Mouse (Mus musculus) heart, adult 8-10 months (tissue): ENCODE results near the gene Arih1. TPM values are rescaled to one million over a fixed set of nuclear protein-coding genes. Genes with fewer than 3 reads are reported as not detected.
"Not testable (repeated sequence)": the region's sequence is repeated elsewhere in the genome, so short reads cannot be mapped to it uniquely, and the experiment has no call there.

Experiments
- DNase-seq: peaks from one replicate; pipeline ENCODE4 v3.0.0; 2022; ENCODE audit warnings: low spot score
- total RNA-seq, 4 experiments: library from RNA; stranded (reverse); gene quantifications; 2 replicates each; pipeline ENCODE4 v1.2.4; 2022

Gene Arih1
- total RNA-seq, 4 experiments from 2014 or later: 69.9 to 81.0 (median 78.4) TPM

DNA sequence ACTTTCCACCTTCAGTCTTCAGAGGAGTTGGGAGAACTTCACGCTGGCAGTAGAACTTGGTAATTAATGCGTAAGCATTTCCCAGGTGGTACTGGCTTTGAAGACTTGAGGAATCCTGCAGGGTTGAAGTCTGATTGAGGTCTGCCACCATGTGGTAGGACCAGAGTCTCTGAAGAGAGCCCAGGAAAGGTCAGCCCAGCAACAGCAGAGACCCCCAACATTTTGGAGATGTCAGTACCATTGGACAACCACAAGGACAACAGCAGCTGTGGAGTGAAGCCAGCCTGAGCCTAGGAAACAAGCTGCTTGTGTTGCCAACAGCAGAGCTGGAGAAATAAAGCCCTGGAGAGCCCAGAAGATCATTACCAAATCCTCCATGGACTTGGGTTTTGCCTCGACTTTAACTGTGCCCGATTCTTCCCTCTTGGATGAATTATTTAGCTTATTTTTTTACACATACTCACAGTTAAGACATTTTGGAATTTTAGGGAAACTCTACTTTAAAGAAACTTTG is 27.4 kb downstream of the Arih1 start:
- DNase-seq: peak; percentile 9

GRCm38 (mm10) chr9:59458416-59458815 is 28.0 kb downstream of the Arih1 start:
- DNase-seq: no peak

GRCm38 (mm10) chr9:59457671-59458070 is 28.7 kb downstream of the Arih1 start:
- no peak for DNase-seq

GRCm38 (mm10) chr9:59455404-59456068 is 30.9 kb downstream of the Arih1 start:
- no peak for DNase-seq

DNA sequence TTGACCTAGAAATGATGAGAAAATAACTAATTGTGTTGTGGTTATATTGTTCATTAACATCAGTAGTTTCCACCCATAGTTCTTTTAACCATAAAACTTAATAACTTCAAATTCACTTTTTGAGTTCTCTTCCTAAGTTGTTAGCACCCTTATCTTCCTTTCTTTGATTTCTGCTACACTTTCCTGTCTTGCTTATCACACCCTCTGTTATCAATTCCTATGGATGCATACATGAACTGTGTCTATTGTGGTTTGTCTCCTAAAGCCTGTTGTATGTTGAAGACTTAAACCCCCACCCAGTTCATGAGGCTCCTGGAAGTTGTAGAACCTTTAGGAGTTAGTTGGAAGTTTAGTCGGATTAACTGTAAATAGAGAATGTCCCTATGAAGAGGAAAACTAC is 52.7 kb downstream of the Arih1 start:
- no peak for DNase-seq

- no peak for DNase-seq
Measured at GRCm38 (mm10) chr9:59431626-59432025, 54.8 kb downstream of the Arih1 start.

DNA sequence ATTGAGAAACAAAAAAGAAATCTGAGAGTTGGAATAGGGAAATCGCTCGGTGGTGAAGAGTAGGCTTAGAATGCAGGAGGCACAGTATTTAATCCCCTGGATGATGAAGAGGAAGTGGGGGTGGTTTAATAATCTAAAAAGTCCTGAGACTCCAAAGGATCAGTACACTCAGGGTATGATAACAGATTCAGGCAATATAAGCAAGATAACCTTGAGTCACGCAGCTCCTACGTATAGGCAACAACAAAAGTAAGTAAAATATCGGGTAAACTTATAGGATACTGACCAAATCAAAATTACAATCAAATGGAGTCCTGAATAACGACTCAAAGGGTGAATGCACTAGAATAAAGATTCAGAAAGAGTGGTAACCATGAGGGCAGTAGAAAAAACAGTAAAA is 65.9 kb downstream of the Arih1 start:
- DNase-seq: no peak

GRCm38 (mm10) chr9:59407271-59407670 is 79.1 kb downstream of the Arih1 start:
- DNase-seq: no peak

GRCm38 (mm10) chr9:59389086-59389485 is 97.3 kb downstream of the Arih1 start:
- peak; percentile 26 for DNase-seq

DNA sequence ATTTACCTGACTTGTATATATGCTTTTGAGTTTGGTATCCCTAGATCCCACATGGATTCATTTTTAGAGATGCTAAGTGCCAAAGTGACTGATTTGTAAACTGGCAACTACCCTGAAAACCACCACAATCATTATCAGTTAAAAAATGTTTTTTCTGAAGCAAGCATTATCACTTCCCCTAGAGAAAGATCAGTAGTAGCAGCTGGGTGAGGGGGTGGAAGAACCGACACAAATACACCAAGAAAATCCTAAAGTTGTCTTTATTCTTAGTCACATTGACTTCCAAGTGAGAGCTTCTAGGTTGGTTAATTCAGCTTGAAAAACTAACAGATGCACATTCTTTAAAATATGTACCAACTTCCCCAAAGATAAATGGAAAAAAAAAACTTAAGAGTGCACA is 98.1 kb downstream of the Arih1 start:
- DNase-seq: no peak

- no peak for DNase-seq
Measured at GRCm38 (mm10) chr9:59387461-59387860, 99.0 kb downstream of the Arih1 start.

- DNase-seq: no peak
Measured at GRCm38 (mm10) chr9:59375626-59376025, 110.8 kb downstream of the Arih1 start.

- DNase-seq: no peak
Measured at GRCm38 (mm10) chr9:59369646-59370045, 116.8 kb downstream of the Arih1 start.

DNA sequence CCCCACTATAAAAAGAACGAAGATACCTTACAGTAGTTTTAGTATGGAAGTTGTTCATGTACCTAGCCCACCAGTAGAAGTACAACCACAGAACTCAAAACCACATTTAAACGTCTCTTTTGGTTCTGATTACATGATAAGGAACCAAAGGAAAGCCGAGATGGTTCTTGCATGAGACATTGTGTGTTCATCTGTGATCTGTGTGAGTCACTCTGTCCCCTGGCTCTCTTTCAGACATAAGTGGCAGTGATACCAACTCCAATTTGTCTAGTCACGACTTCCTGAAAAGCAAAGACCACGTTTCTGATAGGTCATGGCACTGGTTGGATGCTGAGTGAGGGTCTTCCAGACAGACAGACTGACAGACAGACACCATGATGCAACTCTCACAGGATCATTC is 117.2 kb downstream of the Arih1 start:
- no peak for DNase-seq

DNA sequence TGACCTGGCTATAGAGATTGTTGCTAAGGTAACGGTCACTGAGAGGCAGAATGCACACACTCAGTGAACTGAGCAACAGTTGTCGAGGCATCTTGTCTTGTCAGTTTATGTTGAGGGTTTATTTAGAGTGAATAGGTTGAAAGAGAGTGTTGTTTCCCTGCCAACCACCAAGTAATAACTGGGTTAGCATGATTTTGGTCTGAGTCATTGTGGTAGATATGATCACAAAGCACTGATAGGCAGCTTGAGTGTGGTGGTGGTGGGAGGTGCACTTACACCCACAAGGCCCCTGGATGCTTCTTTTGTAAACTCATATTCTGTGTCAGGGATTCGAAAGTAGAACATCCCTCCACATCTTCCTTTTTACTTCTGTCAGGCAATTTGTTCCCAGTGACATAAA is 125.9 kb downstream of the Arih1 start:
- DNase-seq: not testable (repeated sequence)

DNA sequence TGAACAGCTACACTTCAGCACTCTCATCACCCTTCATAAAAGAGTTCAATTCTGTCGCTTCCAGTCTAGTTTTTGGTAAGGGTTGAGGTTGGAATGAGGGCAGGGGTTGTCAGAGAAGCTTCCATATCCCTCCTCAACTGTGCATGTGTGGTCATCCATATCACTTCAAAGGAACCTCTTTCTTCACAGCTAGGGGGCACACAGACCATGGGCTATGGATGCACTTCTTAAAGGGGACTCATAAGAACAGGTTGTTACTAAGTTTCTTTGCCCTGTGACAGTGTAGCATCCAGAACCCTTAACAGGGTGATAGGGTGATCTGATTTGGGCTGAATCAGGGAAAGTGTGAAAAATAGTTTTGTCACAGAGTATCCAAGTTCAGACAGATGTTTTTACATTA is 128.4 kb downstream of the Arih1 start:
- not testable (repeated sequence) for DNase-seq

DNA sequence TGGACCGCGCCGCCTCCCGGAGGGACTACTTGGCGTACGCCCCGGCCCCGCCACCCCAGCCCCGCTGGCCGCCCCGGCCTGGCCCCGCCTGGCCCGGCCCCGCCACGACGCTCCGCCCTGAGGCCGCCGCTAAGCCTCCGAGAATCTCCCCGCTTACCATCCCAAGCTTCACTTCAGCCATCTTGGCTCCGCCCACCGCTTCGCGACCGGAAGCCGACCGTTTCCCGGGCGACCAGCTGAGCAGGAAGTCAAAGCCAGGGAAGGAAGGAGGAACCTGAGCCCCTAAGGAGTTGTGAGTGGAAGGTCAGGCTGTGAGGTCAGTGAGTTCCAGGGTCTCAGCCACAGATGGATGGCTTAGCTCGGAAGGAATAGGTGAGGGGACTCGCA is 133.2 kb downstream of the Arih1 start, which contains the start of gene Bbs4:
Bbs4 (minus strand) TSS at position 256 of the 387 bp plus-strand sequence.
- DNase-seq: peak; percentile 94

- no peak for DNase-seq
Measured at GRCm38 (mm10) chr9:59352586-59353252, 133.7 kb downstream of the Arih1 start.

DNA sequence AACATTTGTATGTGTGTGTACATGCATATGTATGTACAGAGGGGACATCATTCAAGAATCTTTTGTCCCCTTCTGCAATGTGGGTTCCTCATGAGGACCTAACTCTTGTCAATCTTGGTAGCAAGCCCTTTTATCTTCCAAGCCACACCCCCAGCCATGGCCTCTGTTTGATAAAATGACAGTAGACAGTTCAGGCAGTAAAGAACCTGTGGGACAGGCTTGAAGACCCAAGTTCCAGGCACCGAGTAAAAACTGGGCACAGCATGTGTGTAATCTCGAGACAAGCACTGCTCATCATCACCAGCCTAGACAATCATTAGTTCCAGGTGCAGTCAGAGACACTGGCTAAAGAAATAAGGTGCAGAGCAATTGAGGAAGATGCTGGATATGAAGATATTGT is 140.2 kb downstream of the Arih1 start:
- no peak for DNase-seq

- no peak for DNase-seq
Measured at GRCm38 (mm10) chr9:59340002-59340401, 146.4 kb downstream of the Arih1 start.

DNA sequence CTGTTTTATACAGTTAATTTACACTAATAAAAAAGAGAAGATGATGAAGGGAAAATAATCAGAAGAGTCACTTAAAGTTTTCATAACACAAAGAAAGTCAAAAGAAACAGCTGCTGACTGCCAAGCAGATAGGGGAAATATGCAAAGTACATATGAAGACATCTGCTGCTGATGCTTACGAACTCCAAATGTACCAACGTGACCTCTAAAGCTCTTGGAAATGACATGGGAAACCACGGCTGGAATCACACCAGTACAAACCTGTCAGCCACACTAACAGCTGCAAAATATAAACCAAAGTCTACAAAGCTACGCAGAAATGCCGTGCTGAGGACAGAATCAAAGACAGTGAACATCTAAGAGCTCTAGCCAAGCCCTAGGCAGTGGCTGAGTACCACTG is 147.3 kb downstream of the Arih1 start:
- DNase-seq: no peak

DNA sequence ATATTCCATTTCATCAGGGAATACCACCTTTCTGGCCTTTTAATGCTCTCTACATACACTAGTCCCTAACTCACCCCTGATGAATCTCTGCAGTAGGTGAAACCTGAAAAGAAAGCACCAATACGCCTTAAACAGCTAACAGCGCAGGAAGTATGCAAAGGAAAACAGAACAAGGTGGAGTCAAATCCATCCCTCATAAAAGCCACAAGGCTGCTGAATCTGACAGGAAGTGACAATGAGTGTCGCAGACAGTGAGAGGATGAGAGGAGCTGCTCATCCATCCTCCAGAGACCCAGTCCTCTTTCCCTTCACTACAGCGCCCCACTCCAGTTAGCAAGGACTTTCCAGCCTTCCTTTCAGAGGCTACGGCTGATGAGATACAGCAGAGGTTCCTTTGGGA is 148.0 kb downstream of the Arih1 start:
- no peak for DNase-seq
